Comparison of ENCODE assay signal across 23 mouse cellular contexts in genomic region chr15:27418566-27419331, GRCm38 (mm10). TPM values are rescaled to one million over a fixed set of nuclear protein-coding genes. Genes with fewer than 3 reads are reported as not detected.
DNase-seq lines count a peak whose midpoint lies in the region; ATAC-seq and TF ChIP-seq lines count a peak whose summit lies in the region.
"Had no signal": no experiment of that assay in that cellular context is flagged by ENCODE, and none has a peak within 500 bp of the region (broad histone marks: within the 10 kb centered on the region; RNA-seq: fewer than 3 reads in every experiment).

No protein-coding gene starts in this region.

- H3K36me3 ChIP-seq in liver, postnatal 0 days (replicated peaks; ENCODE audit: insufficient read depth, low read length), result no peaks in the 10 kb centered on the region
- no peaks in the 10 kb centered on the region for H3K36me3 ChIP-seq in liver, embryonic 11.5 days (ENCODE audit: control insufficient read depth, insufficient read depth, low read length)
- H3K36me3 ChIP-seq in myocyte (ENCODE audit: control insufficient read depth, insufficient read depth), result no peaks in the 10 kb centered on the region
- H3K36me3 ChIP-seq in hindbrain, embryonic 14.5 days (replicated peaks; ENCODE audit: control insufficient read depth, insufficient read depth), result no peaks in the 10 kb centered on the region
- H3K36me3 ChIP-seq in forebrain, embryonic 16.5 days (ENCODE audit: control insufficient read depth, insufficient read depth), result no peaks in the 10 kb centered on the region
- H3K36me3 ChIP-seq: embryonic facial prominence, embryonic 15.5 days; forebrain, embryonic 12.5 days; hindbrain, embryonic 10.5 days; limb, embryonic 15.5 days had no signal

- no peak for TF ChIP-seq CTCF in liver, postnatal 0 days (IDR thresholded peaks at IDR 0.05; ENCODE audit: low read depth)

- no peaks in the 10 kb centered on the region for H3K9me3 ChIP-seq in liver, postnatal 0 days (ENCODE audit: low read length)
- no peaks in the 10 kb centered on the region for H3K9me3 ChIP-seq in liver, embryonic 11.5 days (ENCODE audit: control insufficient read depth, low read length)
- no peaks in the 10 kb centered on the region for H3K9me3 ChIP-seq in hindbrain, embryonic 14.5 days (ENCODE audit: control insufficient read depth, low read length)
- no peaks in the 10 kb centered on the region for H3K9me3 ChIP-seq in forebrain, embryonic 16.5 days (ENCODE audit: control insufficient read depth, low read length)
- H3K9me3 ChIP-seq: embryonic facial prominence, embryonic 15.5 days; forebrain, embryonic 12.5 days; hindbrain, embryonic 10.5 days; limb, embryonic 15.5 days had no signal

- 70% methylated on average over 3 of the region's 3 CpGs for WGBS in liver, postnatal 0 days (ENCODE audit: insufficient replicate concordance)
- WGBS in liver, embryonic 11.5 days, result 75% methylated on average over 3 of the region's 3 CpGs
- WGBS in hindbrain, embryonic 14.5 days, result 86% methylated on average over 3 of the region's 3 CpGs
- WGBS in forebrain, embryonic 16.5 days, result 91% methylated on average over 3 of the region's 3 CpGs

- H3K4me2 ChIP-seq in liver, postnatal 0 days (ENCODE audit: low read depth, low read length), result no peak overlapping the region
- H3K4me2 ChIP-seq in liver, embryonic 11.5 days, result no peak overlapping the region
- H3K4me2 ChIP-seq in myocyte (ENCODE audit: low read depth), result peak overlapping the region; percentile 10
- H3K4me2 ChIP-seq in hindbrain, embryonic 14.5 days (replicated peaks), result no peak overlapping the region
- no peak overlapping the region for H3K4me2 ChIP-seq in forebrain, embryonic 16.5 days (ENCODE audit: low read length)
- H3K4me2 ChIP-seq: embryonic facial prominence, embryonic 15.5 days; forebrain, embryonic 12.5 days; limb, embryonic 15.5 days had no signal

- no peaks in the 10 kb centered on the region for H3K4me1 ChIP-seq in liver, postnatal 0 days (ENCODE audit: insufficient read depth)
- H3K4me1 ChIP-seq in liver, embryonic 11.5 days (replicated peaks; ENCODE audit: control insufficient read depth, insufficient read depth, low read length), result no peaks in the 10 kb centered on the region
- H3K4me1 ChIP-seq in hindbrain, embryonic 14.5 days (replicated peaks; ENCODE audit: control insufficient read depth, insufficient read depth, low read length), result no peaks in the 10 kb centered on the region
- no peaks in the 10 kb centered on the region for H3K4me1 ChIP-seq in forebrain, embryonic 16.5 days (replicated peaks; ENCODE audit: control insufficient read depth, insufficient read depth, low read length)
- H3K4me1 ChIP-seq: embryonic facial prominence, embryonic 15.5 days; forebrain, embryonic 12.5 days; hindbrain, embryonic 10.5 days; limb, embryonic 15.5 days had no signal

- 0 out of 2 replicates have a peak, but pooled peaks have one; percentile 51 for ATAC-seq in liver, postnatal 0 days
- ATAC-seq in liver, embryonic 11.5 days (replicated peaks; ENCODE audit: low FRiP score), result no peak
- ATAC-seq in hindbrain, embryonic 14.5 days (ENCODE audit: low FRiP score), result no peak
- no peak for ATAC-seq in forebrain, embryonic 16.5 days
- ATAC-seq: midbrain, embryonic 16.5 days had no signal

- H3K9ac ChIP-seq in liver, postnatal 0 days (replicated peaks), result no peak overlapping the region
- no peak overlapping the region for H3K9ac ChIP-seq in liver, embryonic 11.5 days (ENCODE audit: low read depth, low read length)
- no peak overlapping the region for H3K9ac ChIP-seq in hindbrain, embryonic 14.5 days
- H3K9ac ChIP-seq in forebrain, embryonic 16.5 days (replicated peaks; ENCODE audit: low read depth, low read length), result no peak overlapping the region
- H3K9ac ChIP-seq: embryonic facial prominence, embryonic 15.5 days; forebrain, embryonic 12.5 days; limb, embryonic 15.5 days had no signal

- H3K4me3 ChIP-seq in liver, postnatal 0 days (ENCODE audit: low read depth, low read length), result no peak overlapping the region
- no peak overlapping the region for H3K4me3 ChIP-seq in liver, embryonic 11.5 days (ENCODE audit: low read depth, low read length)
- H3K4me3 ChIP-seq in myocyte, result no peak overlapping the region
- no peak overlapping the region for H3K4me3 ChIP-seq in hindbrain, embryonic 14.5 days (replicated peaks; ENCODE audit: low read length)
- H3K4me3 ChIP-seq in forebrain, embryonic 16.5 days (replicated peaks; ENCODE audit: low read length), result no peak overlapping the region
- H3K4me3 ChIP-seq: embryonic facial prominence, embryonic 15.5 days; forebrain, embryonic 12.5 days; hindbrain, embryonic 10.5 days; limb, embryonic 15.5 days had no signal

- H3K79me2 ChIP-seq in myocyte (ENCODE audit: control insufficient read depth, insufficient read depth), result no peaks in the 10 kb centered on the region

- no peak for TF ChIP-seq POLR2A in myocyte (IDR thresholded peaks at IDR 0.05; ENCODE audit: insufficient read length, low read depth)

- H3ac ChIP-seq in myocyte (ENCODE audit: control insufficient read depth, insufficient read length), result no peak overlapping the region

- H3K27me3 ChIP-seq in liver, postnatal 0 days (ENCODE audit: insufficient read depth, low read length), result no peaks in the 10 kb centered on the region
- no peaks in the 10 kb centered on the region for H3K27me3 ChIP-seq in liver, embryonic 11.5 days (replicated peaks; ENCODE audit: control insufficient read depth, insufficient read depth, low read length)
- H3K27me3 ChIP-seq in myocyte (ENCODE audit: control insufficient read depth, insufficient read depth, insufficient read length), result no peaks in the 10 kb centered on the region
- H3K27me3 ChIP-seq in hindbrain, embryonic 14.5 days (ENCODE audit: control insufficient read depth, insufficient read depth, low read length), result no peaks in the 10 kb centered on the region
- H3K27me3 ChIP-seq in forebrain, embryonic 16.5 days (replicated peaks; ENCODE audit: control insufficient read depth, insufficient read depth, low read length), result no peaks in the 10 kb centered on the region
- H3K27me3 ChIP-seq: CH12.LX; embryonic facial prominence, embryonic 15.5 days; forebrain, embryonic 12.5 days; limb, embryonic 15.5 days had no signal

- H3K27ac ChIP-seq in liver, postnatal 0 days (ENCODE audit: low read depth), result no peak overlapping the region
- H3K27ac ChIP-seq in liver, embryonic 11.5 days (ENCODE audit: low read depth, low read length), result no peak overlapping the region
- no peak overlapping the region for H3K27ac ChIP-seq in hindbrain, embryonic 14.5 days
- H3K27ac ChIP-seq in forebrain, embryonic 16.5 days (ENCODE audit: low read length), result no peak overlapping the region
- H3K27ac ChIP-seq: embryonic facial prominence, embryonic 15.5 days; forebrain, embryonic 12.5 days; hindbrain, embryonic 10.5 days; limb, embryonic 15.5 days had no signal

- TF ChIP-seq EP300 in liver, postnatal 0 days (IDR thresholded peaks at IDR 0.05; ENCODE audit: low read depth), result no peak

- no peak for DNase-seq in liver, postnatal 0 days
- DNase-seq in liver, embryonic 11.5 days (ENCODE audit: low spot score), result no peak
- peak; percentile 86 for DNase-seq in 416B (ENCODE audit: low read depth)
- DNase-seq in NIH3T3 (ENCODE audit: low read depth), result peak; percentile 89
- no peak for DNase-seq in hindbrain, embryonic 14.5 days (ENCODE audit: low spot score)
- no peak for DNase-seq in layer of hippocampus, adult 9-11 months
- DNase-seq: adrenal gland, postnatal 25 days; cerebellum, adult 18-20 months; cerebellum, postnatal 25 days; gastrocnemius, postnatal 10 days; kidney, adult 9 months; kidney, postnatal 25 days; lung, postnatal 14 days; spleen, adult 18-20 months; thymus, postnatal 14 days had no signal

TF ChIP-seq in myocyte, 11 proteins besides CTCF, POLR2A, EP300 and RAD21:
- no peak for TF ChIP-seq REST (IDR thresholded peaks at IDR 0.05; ENCODE audit: insufficient read depth, insufficient read length)
- peak; percentile 64 for TF ChIP-seq USF1 (IDR thresholded peaks at IDR 0.05; ENCODE audit: low read depth)
- TF ChIP-seq MAX (IDR thresholded peaks at IDR 0.05; ENCODE audit: low read depth), result no peak
- no peak for TF ChIP-seq TCF3 (IDR thresholded peaks at IDR 0.05; ENCODE audit: insufficient read length, low read depth)
- no peak for TF ChIP-seq SRF (IDR thresholded peaks at IDR 0.05; ENCODE audit: control insufficient read depth, insufficient read length, low read depth)
- no peak for TF ChIP-seq E2F4 (IDR thresholded peaks at IDR 0.05; ENCODE audit: insufficient read depth)
- TF ChIP-seq MYOD1 (IDR thresholded peaks at IDR 0.05; ENCODE audit: control insufficient read depth in 1 of 3, insufficient read length in 2 of 3, low read depth in 2 of 3), result peak in 1 of 3 experiments; percentile 14
- peak; percentile 95 for TF ChIP-seq CEBPB (IDR thresholded peaks at IDR 0.05; ENCODE audit: insufficient read depth, poor library complexity, severe bottlenecking)
- no peak for TF ChIP-seq POLR2AphosphoS2 (IDR thresholded peaks at IDR 0.05; ENCODE audit: insufficient read length, low read depth)

RNA-seq across cellular contexts. Expression of gene Ank, which starts 47.7 kb away (rescaled TPM):
- polyA plus RNA-seq in liver, postnatal 0 days (2015; fragmentation: Nextera tagmentation; extraction: Ambion mirVana), result 7.8 and 8.3 TPM in 2 replicates
- polyA plus RNA-seq in liver, embryonic 11.5 days (2014; fragmentation: Nextera tagmentation; extraction: Ambion mirVana), result 13.1 and 14.6 TPM in 2 replicates
- 103 TPM for polyA plus RNA-seq in myocyte (2012; fragmentation: generic; extraction: Trizol)
- polyA plus RNA-seq in hindbrain, embryonic 14.5 days (2014; fragmentation: Nextera tagmentation; extraction: Ambion mirVana), result 18.6 and 20.8 TPM in 2 replicates
- 17.9 and 22.0 TPM in 2 replicates for polyA plus RNA-seq in forebrain, embryonic 16.5 days (2015; fragmentation: Nextera tagmentation; extraction: Ambion mirVana)

Comparison
In these comparisons a context has a peak if more than half of its experiments do, and no peak if none do; other contexts are left out.
1. DNase-seq: peak in 416B (single experiment) and NIH3T3 (single experiment); none in liver, postnatal 0 days (single experiment), liver, embryonic 11.5 days (single experiment), hindbrain, embryonic 14.5 days (single experiment) and layer of hippocampus, adult 9-11 months (single experiment).